Mouse (Mus musculus): Measurements from ENCODE around the gene Iqschfp. TPM values are rescaled to one million over a fixed set of nuclear protein-coding genes. Genes with fewer than 3 reads are reported as not detected.

Gene Iqschfp
- polyA plus RNA-seq, 1 experiment from 2014 or later = 0.24 TPM

DNA sequence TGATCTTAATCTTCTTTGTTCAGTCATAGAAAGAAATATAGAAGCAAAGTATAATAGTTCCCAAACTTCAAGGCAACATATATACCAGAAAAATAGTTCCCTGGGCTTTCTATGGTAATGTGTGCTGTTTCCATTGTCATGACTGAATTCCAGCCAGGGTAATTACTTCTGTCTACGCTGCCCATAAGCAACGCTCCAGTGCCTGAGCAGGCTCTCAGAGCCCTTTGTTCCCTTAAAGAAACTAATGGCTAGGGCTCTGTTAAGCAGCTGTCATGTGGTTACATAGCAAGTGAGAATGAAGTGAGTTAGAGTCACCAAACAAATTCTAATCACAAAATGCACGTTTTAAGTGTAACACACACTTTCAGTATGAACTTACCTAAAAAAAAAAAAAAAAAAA, 379.4 kb downstream of the Iqschfp start:
- no peak for DNase-seq (ENCODE audit: low spot score)
- Histone ChIP-seq H3K4me3 (no peak overlapping the region), H3K4me1 (no peaks in the 10 kb centered on the region), H3K27ac (replicated peaks) (no peak overlapping the region), H3K36me3 (replicated peaks) (no peaks in the 10 kb centered on the region), H3K9me3 (no peaks in the 10 kb centered on the region), H3K27me3 (replicated peaks; ENCODE audit: low read depth, poor library complexity, severe bottlenecking) (no peaks in the 10 kb centered on the region)
- WGBS = 55% methylated on average over 3 of the region's 3 CpGs

DNA sequence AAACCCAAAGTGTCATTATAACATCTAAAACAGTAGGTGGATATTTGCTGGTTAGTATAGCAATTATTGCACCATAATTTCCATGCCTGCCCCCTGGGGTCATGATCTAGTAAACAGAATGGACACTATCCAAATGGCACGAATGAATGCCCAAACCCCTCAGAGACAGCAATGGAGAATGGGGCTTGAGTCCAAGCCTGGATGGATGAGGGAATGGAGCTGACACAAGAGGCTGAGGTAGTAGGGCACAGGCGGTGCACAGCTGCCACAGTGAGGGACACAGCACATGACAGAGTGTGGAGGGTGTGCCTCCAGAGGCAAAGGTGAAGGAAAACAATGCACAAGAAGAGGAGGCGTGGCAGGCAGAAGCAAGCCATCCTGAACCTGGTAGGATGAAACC, 379.8 kb downstream of the Iqschfp start:
- Histone ChIP-seq H3K9me3 (no peaks in the 10 kb centered on the region), H3K4me1 (no peaks in the 10 kb centered on the region), H3K4me3 (no peak overlapping the region), H3K36me3 (replicated peaks) (no peaks in the 10 kb centered on the region), H3K27ac (replicated peaks) (0 out of 2 replicates have a peak overlapping the region, but pooled peaks have one; percentile 19), H3K27me3 (replicated peaks; ENCODE audit: low read depth, poor library complexity, severe bottlenecking) (no peaks in the 10 kb centered on the region)
- DNase-seq (ENCODE audit: low spot score) = no peak
- WGBS = 76% methylated on average over 3 of the region's 3 CpGs

DNA sequence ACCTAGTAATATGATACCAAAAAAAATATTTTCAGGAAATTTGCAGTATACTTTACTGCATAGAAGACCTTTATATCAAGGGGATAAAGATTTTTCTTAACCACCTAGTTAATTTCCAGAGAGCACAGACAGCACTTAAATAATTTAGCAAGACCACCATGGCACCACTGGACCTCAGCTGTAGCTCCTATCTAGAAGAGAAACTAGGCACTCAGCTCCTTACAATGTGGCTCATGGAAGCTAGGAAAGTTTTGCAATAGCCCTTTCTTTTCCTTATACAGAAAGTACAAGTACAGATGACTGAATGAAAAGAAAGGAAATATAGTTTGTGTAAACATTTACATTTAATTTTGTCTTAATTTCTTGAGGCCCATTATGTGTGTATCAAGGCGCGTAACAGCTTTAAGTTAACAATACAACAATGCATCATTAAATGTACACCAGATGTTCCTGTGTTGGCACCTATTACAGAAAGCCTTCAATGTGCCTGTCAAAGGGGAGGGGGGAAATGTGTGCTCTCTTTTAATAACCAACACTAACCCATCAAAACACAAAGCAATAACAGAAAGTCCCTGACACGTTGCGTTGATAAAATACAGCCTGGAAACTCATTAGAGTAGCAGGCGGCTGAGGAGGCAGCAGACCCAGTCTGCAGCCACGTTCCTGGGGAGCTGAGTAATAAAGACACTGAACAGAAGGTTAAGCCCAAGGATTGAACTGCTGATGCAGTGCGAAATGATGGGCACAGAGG, 391.0 kb downstream of the Iqschfp start:
- H3K4me1 ChIP-seq = no peaks in the 10 kb centered on the region
- DNase-seq (ENCODE audit: low spot score) = no peak
- H3K27ac ChIP-seq (replicated peaks) = no peak overlapping the region
- H3K27me3 ChIP-seq (replicated peaks; ENCODE audit: low read depth, poor library complexity, severe bottlenecking) = no peaks in the 10 kb centered on the region
- H3K36me3 ChIP-seq (replicated peaks) = no peaks in the 10 kb centered on the region
- no peak overlapping the region for H3K4me3 ChIP-seq
- H3K9me3 ChIP-seq = no peaks in the 10 kb centered on the region
- WGBS = 76% methylated on average over 7 of the region's 7 CpGs

DNA sequence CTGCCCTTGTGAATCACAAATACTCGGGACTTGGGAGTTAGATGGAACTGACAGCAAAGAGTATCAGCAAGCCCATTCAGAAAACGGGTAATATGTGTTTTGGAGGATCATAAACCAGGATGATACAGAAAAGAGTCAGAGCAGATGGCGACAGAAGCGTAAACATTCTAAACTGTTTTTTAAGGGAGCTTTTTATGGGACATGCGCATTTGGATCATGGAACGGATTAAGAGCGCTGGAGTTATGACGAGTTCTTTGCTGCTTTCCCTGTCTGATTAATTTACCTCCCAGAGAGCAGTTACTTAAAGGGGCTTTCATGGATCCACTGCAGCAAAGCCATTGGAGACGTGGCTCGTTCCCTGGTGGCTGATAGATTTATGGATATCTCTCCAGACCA, 391.6 kb downstream of the Iqschfp start:
- no peak for DNase-seq (ENCODE audit: low spot score)
- H3K4me3 ChIP-seq = no peak overlapping the region
- 78% methylated on average over 10 of the region's 10 CpGs for WGBS

DNA sequence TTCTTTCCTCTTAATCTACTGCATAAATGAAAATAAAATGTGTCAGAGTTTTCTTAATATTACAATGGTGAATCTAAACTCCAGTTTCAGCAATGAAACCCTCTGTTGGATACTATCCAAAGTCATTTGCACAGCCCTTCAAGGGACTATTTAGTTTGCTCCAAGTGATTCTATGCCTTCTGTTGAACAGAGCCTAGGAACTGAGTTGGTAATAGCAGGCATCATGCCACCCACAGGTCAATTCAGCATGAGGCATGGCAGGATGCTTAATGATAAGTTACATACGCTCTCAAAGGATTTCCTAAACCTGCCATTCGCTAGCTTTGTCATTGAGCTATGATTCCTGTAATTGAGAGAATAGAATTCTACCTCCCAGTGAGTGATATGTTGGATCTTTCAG, 392.5 kb downstream of the Iqschfp start:
- Histone ChIP-seq H3K27me3 (replicated peaks; ENCODE audit: low read depth, poor library complexity, severe bottlenecking) (no peaks in the 10 kb centered on the region), H3K36me3 (replicated peaks) (no peaks in the 10 kb centered on the region), H3K4me1 (no peaks in the 10 kb centered on the region), H3K9me3 (no peaks in the 10 kb centered on the region), H3K4me3 (no peak overlapping the region), H3K27ac (replicated peaks) (no peak overlapping the region)
- 91% methylated on average over 2 of the region's 2 CpGs for WGBS
- no peak for DNase-seq (ENCODE audit: low spot score)

More for the DNA sequence above, 391.6 kb downstream of the Iqschfp start:
- Histone ChIP-seq H3K36me3 (replicated peaks) (no peaks in the 10 kb centered on the region), H3K9me3 (no peaks in the 10 kb centered on the region), H3K4me1 (no peaks in the 10 kb centered on the region), H3K27ac (replicated peaks) (no peak overlapping the region), H3K27me3 (replicated peaks; ENCODE audit: low read depth, poor library complexity, severe bottlenecking) (no peaks in the 10 kb centered on the region)

DNA sequence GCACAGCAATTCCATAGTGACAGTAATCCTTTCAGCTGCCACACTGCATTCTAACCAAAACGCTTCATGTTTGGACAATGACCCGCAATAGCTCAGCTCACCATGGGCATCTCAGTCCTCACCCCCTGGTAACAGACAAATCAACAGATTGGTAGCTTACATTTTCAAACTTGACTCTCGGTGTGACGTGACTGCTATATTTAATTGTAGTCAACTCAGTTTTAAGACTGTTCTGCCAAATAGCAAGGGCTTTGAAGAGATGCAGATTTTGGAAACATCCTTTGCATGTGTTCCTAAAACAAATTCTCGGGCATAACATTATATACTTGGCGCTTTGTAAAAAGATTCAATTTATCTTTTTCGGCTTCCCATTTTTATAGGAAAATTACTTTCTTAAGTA, 404.7 kb downstream of the Iqschfp start:
- no peak for DNase-seq (ENCODE audit: low spot score)
- WGBS = 88% methylated on average over 7 of the region's 7 CpGs
- no peaks in the 10 kb centered on the region for H3K27me3 ChIP-seq (replicated peaks; ENCODE audit: low read depth, poor library complexity, severe bottlenecking)

DNA sequence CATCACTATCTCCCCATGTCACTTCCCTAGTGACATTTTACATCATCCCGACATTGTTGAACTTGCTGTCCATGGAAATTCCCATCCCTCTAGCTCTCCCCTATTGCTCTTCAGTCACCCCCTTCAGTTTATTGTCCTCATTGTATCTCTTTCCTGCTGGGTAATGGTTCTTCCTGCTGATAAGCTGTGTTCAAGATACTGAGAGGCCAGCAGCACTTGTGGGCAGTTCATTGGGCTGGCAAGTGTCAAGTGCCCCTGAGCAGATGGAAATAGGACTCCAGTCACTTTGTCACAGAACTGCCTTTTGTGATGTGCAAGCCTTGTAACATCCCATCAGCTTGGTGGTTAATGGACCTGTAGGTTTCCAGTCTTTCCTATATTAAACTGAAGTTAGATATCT, 413.6 kb downstream of the Iqschfp start:
- no peaks in the 10 kb centered on the region for H3K27me3 ChIP-seq (replicated peaks; ENCODE audit: low read depth, poor library complexity, severe bottlenecking)
- H3K36me3 ChIP-seq (replicated peaks) = no peaks in the 10 kb centered on the region
- no peak for DNase-seq (ENCODE audit: low spot score)
- no peak overlapping the region for H3K4me3 ChIP-seq
- 44% methylated on average over 1 of the region's 1 CpGs for WGBS
- H3K4me1 ChIP-seq = no peaks in the 10 kb centered on the region
- no peaks in the 10 kb centered on the region for H3K9me3 ChIP-seq
- H3K27ac ChIP-seq (replicated peaks) = no peak overlapping the region

More for the DNA sequence above, 404.7 kb downstream of the Iqschfp start:
- Histone ChIP-seq H3K9me3 (no peaks in the 10 kb centered on the region), H3K4me1 (no peaks in the 10 kb centered on the region), H3K27ac (replicated peaks) (no peak overlapping the region), H3K36me3 (replicated peaks) (no peaks in the 10 kb centered on the region), H3K4me3 (no peak overlapping the region)

DNA sequence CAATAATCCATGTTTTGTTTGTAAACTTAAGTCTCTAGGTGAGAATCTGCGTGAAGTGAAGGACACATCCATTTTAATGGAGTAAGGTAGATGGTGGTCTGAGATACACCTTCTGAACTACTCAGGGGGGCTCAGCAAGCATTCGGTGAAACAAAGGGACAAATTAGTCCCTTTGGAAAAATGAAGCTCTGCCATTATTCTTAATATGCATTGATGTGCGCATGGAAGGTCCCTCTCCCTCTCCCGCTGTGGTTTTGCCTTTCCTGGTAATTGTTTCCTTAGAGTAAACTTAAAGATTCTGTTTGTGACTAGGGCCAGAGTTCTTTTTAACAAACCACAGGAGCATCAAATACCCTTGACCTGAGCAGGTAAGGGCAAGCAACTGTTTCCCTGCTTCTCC, 414.7 kb downstream of the Iqschfp start:
- 32% methylated on average over 4 of the region's 4 CpGs for WGBS
- Histone ChIP-seq H3K27me3 (replicated peaks; ENCODE audit: low read depth, poor library complexity, severe bottlenecking) (no peaks in the 10 kb centered on the region), H3K9me3 (no peaks in the 10 kb centered on the region), H3K36me3 (replicated peaks) (no peaks in the 10 kb centered on the region), H3K4me3 (no peak overlapping the region), H3K27ac (replicated peaks) (no peak overlapping the region), H3K4me1 (no peaks in the 10 kb centered on the region)
- no peak for DNase-seq (ENCODE audit: low spot score)

DNA sequence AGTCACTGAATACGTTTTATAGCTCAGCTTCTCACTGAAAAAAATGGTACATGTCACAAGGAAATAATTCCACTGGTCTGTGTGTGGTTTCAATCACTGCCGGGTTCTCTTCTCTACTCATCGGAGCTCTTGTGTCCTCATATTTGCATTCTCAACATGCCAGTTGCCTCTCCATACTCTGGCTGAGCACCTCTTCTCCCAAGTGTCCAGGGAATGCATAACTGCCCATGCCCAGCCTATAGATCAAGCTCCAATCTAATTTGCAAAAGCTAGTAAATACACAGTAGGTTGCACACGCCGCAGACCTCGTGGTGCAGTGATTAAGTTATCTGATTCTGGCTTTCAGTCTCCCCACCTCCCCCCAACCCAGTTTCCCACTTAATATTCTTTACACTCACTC, 433.5 kb downstream of the Iqschfp start:
- Histone ChIP-seq H3K4me1 (no peaks in the 10 kb centered on the region), H3K9me3 (no peaks in the 10 kb centered on the region), H3K27ac (replicated peaks) (no peak overlapping the region), H3K4me3 (no peak overlapping the region), H3K27me3 (replicated peaks; ENCODE audit: low read depth, poor library complexity, severe bottlenecking) (no peaks in the 10 kb centered on the region), H3K36me3 (replicated peaks) (no peaks in the 10 kb centered on the region)
- 86% methylated on average over 6 of the region's 6 CpGs for WGBS
- no peak for DNase-seq (ENCODE audit: low spot score)

DNA sequence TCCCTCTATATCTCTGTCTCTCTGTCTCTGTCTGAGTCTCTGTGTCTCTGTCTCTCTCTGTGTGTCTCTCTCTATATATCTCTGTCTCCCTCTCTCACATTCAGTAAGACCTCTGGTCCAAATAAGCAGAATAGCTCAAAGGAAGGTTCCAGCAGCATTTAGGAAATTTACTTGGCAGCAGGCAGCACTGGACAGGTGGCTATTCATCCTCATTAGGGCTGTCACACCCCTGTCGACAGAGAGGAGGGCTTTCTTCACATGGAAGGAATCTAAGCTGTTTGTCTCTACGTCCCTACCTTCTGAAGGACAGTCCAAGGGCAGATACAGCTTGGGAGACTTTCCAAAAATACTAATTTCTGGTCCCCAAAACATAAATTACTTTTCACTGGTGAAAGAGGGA, 440.5 kb downstream of the Iqschfp start:
- WGBS = 65% methylated on average over 2 of the region's 2 CpGs

DNA sequence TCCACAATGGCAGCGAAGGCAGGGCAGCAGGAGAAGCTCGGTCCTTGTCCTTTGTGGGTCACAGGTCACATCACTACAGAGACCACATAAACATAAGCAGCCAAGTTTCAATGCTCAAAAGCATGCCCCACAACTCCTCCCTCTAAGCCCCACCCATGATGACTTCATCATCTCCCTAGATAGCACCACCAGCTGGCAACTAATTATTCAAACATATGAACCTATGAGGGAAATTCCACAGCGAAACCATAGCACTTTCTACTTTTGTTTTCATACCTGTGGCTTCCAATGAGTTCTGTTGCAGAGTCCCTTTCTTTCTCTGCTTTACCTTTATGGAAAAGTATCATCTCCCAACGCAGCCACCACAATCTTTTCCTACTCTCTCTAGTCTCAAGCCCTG, 443.5 kb downstream of the Iqschfp start:
- no peak overlapping the region for H3K4me3 ChIP-seq
- no peaks in the 10 kb centered on the region for H3K4me1 ChIP-seq
- H3K9me3 ChIP-seq = no peaks in the 10 kb centered on the region
- H3K36me3 ChIP-seq (replicated peaks) = no peaks in the 10 kb centered on the region
- WGBS = 92% methylated on average over 4 of the region's 4 CpGs
- no peak for DNase-seq (ENCODE audit: low spot score)
- no peak overlapping the region for H3K27ac ChIP-seq (replicated peaks)
- H3K27me3 ChIP-seq (replicated peaks; ENCODE audit: low read depth, poor library complexity, severe bottlenecking) = no peaks in the 10 kb centered on the region

More for the DNA sequence above, 440.5 kb downstream of the Iqschfp start:
- Histone ChIP-seq H3K27ac (replicated peaks) (no peak overlapping the region), H3K4me1 (no peaks in the 10 kb centered on the region), H3K9me3 (no peaks in the 10 kb centered on the region), H3K4me3 (no peak overlapping the region), H3K36me3 (replicated peaks) (no peaks in the 10 kb centered on the region), H3K27me3 (replicated peaks; ENCODE audit: low read depth, poor library complexity, severe bottlenecking) (no peaks in the 10 kb centered on the region)
- DNase-seq (ENCODE audit: low spot score) = no peak

DNA sequence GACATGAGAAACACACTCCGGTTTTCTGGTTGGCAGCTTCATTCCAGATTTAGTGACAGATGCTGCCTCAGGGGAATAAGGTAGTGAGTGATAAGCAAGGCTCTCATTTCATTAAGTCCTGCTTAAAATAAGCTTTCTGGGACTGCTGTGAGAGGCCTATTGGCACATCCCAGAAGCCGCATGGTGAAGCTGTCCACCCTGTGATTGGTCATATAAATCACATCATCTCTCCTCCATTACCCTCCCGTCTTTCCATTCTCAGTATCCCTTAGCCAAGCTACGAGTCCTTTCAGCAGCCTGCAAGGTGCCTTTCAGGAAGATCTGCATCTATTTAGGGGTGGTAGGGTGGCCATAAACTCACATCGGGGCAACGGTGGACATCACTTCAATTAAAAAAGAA, 458.6 kb downstream of the Iqschfp start:
- no peaks in the 10 kb centered on the region for H3K9me3 ChIP-seq
- whole genome bisulfite sequencing = 82% methylated on average over 6 of the region's 6 CpGs
- no peak overlapping the region for H3K27ac ChIP-seq (replicated peaks)
- H3K36me3 ChIP-seq (replicated peaks) = no peaks in the 10 kb centered on the region
- no peak for DNase-seq (ENCODE audit: low spot score)
- no peaks in the 10 kb centered on the region for H3K27me3 ChIP-seq (replicated peaks; ENCODE audit: low read depth, poor library complexity, severe bottlenecking)
- no peak overlapping the region for H3K4me3 ChIP-seq
- H3K4me1 ChIP-seq = peaks cover 10% of the 10 kb centered on the region; the same call in 1 of the 2 replicates

DNA sequence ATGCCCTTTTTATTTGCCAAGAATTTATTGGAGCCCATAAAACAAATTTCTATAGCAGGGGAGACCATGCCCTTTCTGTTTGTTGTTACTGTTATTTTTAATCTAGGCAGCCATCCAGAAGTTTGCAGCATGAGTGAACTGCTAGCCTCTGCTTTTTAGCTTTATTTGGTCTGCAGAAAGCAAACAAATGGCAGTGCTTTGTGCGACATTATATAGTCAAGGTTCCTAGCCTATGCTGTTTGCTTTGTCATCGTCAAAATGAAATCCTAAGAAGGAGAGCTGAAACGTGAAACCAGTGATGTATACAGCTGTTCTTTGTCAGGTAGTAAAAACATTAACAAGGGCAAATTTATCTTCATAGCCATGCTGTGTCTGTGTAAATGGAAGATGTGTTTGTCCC, 459.4 kb downstream of the Iqschfp start:
- peaks cover 10% of the 10 kb centered on the region; the same call in 1 of the 2 replicates for H3K4me1 ChIP-seq
- H3K9me3 ChIP-seq = no peaks in the 10 kb centered on the region
- H3K4me3 ChIP-seq = no peak overlapping the region
- no peak for DNase-seq (ENCODE audit: low spot score)
- H3K27ac ChIP-seq (replicated peaks) = no peak overlapping the region
- 64% methylated on average over 3 of the region's 3 CpGs for WGBS
- H3K27me3 ChIP-seq (replicated peaks; ENCODE audit: low read depth, poor library complexity, severe bottlenecking) = no peaks in the 10 kb centered on the region
- no peaks in the 10 kb centered on the region for H3K36me3 ChIP-seq (replicated peaks)
